Mouse (Mus musculus) megakaryocyte, adult 5-6 weeks (primary cell): ENCODE results near the gene Dmrt3. TPM values are rescaled to one million over a fixed set of nuclear protein-coding genes. Genes with fewer than 3 reads are reported as not detected.

ENCODE experiments used
- ATAC-seq: 2 replicates; pipeline ENCODE4 v1.8.0; 2016; ENCODE audit warnings: mild to moderate bottlenecking, inconsistent platforms; ENCODE audit not compliant: poor library complexity, severe bottlenecking
- total RNA-seq, 2 experiments: library from RNA; stranded (forward) in 1 of 2; stranded (reverse) in 1 of 2; fragments of 153-499, 151-499 nt in 1 of 2; fragments of 221-1000, 200-1000 nt in 1 of 2; gene quantifications; 2 replicates each; pipeline versions ENCODE4 v1.2.3 to v1.2.4; 2015 to 2017

Dmrt3 gene
- total RNA-seq, 2 experiments from 2014 or later: not detected

DNA sequence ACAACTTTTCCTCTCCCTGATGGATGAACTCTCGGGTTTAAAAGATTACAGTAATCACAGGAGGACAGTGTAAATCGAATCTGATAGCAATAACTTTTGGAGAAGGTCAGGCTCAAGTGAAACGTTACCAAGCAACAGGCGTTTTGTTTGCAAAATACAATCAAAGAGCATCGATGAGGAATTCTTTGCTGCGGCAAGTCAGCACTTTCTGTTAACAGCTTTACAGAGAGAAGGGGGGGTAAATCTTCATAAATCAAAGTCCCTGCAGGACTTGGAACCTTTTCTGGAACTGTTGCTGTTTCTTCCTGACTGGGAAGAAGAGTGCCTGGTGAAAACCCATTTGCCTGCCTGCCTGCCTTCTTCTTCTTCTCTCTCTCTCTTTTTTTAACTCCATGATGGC, 5.8 kb downstream of the Dmrt3 start:
- no peak for ATAC-seq

GRCm38 (mm10) chr19:25622291-25623251, 12.5 kb downstream of the Dmrt3 start:
- peak; percentile 90 for ATAC-seq

DNA sequence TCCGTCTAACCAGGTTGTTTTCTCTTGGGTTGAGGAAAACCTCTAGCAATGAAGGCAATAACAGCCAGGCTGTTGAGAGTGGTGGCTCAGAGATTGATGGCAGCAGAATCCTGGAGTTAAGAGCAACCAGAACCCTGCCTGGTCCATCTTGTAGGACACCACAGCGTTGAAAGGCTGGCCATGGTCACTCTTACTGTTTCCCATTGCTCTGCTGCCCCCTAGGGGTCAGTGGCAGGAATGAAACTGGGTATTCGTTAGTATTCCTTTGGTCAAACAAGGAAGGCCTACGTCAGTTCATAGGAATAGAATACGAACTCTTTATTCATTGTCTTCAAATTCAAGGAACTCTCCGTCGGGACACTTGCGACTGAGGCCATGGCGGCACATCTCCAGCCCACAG, 18.4 kb downstream of the Dmrt3 start:
- peak; percentile 60 for ATAC-seq

DNA sequence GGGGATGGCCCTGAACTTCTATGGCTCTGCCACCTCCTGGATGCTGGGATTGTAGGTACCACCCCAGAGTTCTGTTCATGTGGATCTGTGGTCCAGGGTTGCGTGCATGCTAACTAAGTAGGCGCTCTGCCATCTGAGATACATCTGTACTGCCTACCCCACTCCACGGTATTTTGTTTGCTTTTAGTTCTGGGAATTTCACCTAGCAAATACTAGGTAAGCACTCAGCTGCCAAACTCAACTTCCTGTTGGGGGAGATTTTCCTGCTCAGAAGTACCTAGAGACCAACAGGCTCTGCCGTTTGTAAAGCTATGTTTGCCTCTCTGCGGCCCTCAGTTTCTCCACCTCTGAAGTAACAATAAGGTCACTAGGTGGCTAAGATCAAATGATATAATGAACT, 25.0 kb downstream of the Dmrt3 start:
- no peak for ATAC-seq

DNA sequence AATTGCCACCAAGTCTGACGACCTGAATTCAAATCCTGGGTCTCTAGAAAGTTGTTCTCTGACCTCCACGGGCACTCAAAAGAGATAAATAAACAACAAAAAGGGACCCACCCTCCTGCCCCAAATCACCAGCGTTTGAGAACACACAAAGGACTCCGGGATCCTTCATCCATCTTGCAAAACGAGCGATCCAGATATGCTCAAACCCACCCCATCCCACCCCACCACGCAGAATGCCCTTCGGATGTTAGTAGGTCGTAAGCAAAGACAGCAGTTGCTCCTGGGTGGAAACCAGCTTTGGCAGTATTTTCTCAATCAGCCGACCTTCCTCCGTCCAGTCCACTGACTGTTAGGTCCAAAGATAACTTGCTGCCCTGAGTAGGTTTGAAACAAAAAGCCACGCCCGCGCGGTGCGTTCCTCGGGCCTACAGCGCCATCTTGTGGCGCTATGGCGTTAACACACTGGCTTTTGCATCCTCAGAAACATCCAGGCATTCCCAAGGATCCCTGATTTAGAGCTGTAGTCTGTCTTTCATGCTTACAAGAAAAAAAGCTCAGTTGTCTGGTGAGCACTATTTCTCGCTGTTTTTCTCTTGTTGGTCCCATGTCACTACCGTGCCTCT, 25.6 kb downstream of the Dmrt3 start:
- no peak for ATAC-seq

- ATAC-seq: no peak
These were observed 28.8 kb downstream of the Dmrt3 start for GRCm38 (mm10) chr19:25638766-25639361.

DNA sequence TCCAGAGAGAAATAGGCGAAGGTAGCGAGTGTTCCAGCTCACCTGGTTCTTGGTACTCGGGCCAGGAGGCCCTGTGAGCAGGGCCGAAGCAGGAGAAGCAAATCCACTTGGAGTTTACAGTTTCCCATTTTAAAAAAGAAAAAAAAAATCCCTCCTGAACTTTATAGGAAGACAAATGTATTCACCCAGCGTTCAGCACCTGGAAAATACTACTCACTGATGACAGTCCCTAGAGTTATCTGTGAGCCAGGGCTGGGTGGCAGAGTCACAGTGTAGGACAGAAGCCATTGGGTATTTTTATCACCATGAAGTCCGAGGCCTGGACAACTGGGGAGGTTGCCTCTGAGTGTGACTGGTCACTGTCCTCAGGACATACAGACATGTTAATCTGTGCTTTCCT, 31.7 kb downstream of the Dmrt3 start:
- no peak for ATAC-seq

DNA sequence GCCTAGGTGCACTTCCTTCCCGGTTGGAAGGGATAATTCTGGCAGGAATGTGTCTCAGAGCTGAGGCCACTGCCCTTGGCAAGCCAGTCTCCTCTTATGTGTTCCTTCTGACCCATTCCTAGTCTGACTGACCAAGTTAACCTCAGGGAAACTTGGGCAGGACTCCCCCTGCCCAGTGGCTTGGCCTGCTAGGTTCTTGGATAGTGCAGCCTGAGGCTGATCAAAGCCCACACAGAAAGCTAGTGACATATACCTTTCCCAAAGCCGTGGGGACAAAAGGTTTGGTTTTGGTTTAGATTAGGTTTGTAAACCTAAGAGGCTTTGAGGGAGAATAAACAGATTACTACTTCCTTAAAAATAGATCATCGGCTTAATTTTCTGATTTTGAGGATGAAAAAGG, 37.0 kb downstream of the Dmrt3 start:
- ATAC-seq: no peak

DNA sequence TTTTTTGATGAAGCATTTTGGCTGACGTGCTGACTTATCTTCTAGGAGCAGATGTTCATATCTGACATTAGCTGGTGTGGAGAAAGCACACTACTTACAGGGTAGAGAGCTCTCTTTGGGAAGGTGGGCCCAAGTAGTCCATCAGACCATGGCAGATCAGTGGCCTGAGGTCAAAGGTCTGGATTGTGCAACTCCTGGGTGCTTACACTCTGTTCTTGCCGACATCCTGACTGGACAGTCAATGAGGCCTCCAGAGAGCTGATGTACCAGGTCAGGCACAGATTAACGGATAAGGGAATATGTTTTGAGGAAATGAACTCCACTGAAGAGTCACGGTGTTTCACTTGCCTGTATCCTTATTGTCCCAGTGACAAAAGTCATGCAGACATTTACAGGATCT, 38.6 kb downstream of the Dmrt3 start:
- no peak for ATAC-seq

DNA sequence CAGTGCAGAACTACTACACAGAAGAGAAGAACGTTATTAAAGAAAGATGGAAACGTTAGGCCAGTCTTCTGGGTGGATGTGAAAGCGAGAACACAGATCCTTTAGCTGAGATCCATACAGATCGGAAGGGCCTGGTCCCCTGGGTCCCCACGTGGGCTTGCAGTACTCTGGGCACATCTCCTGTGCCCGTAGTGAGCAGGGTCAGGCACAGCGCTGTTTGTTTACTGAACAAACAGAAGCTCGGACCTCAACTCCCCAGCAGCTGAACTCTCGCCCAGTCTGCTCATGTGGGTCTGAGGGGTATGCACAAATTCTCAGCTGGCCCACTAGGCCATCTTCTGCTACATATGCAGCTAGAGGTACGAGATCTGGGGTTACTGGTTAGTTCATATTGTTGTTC, 40.4 kb downstream of the Dmrt3 start:
- ATAC-seq: no peak

DNA sequence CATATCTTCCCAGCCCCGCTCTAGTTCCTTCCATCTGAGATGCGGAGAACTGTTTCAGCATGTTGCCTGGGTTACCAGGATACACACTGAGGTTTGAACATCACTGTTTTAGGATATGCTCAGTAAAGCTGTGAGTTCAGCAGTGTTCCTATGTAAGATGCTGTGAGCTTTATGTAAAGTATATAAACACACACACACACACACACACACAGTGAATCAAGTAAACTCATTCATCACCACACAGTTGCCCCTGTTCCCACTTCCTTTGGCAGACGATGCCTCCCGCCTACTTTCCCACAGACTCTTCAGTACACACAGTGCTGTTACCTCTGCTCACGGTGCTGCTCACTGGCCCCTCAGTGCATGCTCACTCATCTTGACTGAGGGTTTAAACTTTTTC, 42.5 kb downstream of the Dmrt3 start:
- no peak for ATAC-seq

GRCm38 (mm10) chr19:25654034-25654749, 44.1 kb downstream of the Dmrt3 start:
- no peak for ATAC-seq

- no peak for ATAC-seq
These were observed 55.6 kb downstream of the Dmrt3 start for GRCm38 (mm10) chr19:25665486-25666339.

GRCm38 (mm10) chr19:25667836-25668235, 57.7 kb downstream of the Dmrt3 start:
- no peak for ATAC-seq

- ATAC-seq: no peak
These were observed 59.6 kb downstream of the Dmrt3 start for GRCm38 (mm10) chr19:25669593-25670248.

- no peak for ATAC-seq
These were observed 60.6 kb downstream of the Dmrt3 start for GRCm38 (mm10) chr19:25670571-25671285.

GRCm38 (mm10) chr19:25671681-25672080, 61.6 kb downstream of the Dmrt3 start:
- ATAC-seq: no peak

DNA sequence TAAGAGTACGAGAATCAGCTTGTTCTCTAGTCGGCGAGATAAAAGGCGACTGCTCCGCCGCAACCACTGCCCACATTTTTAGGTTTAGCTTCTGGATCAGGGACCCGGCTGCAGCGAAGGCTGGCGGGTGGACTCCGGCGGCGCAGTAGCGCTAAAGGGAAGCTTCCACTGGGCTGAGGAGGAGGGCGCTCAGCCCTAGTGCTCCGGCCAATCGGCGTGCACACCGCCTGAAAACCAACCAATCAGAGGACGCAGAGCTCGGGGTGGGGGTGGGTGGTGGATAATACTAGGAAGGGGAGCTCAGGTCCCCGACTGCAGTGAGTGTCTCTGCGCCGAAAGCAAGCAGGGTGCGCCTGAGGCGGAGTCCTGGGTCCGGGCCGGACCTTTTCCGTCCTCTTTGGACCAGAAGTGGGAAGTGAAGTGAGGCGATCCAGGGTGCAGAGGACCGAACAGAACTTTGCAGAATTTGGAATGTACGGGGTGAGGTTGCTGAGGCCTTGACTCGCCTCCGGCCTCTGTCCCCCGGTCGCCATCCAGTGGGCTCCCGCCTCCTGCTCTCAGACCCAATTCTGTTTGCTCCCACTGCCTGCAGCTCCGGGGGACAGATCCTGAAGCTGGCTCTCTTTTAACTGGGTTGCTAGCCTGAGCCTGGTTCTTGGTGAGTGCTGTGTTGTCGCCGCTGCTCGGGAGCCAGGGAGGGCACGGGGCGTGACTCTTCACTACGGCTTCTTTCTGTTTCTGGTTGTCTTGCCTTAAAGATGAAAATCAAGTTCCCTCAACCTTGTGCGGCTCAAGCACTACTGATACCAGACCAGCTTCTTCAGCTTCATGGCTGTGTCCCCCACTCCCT, 62.2 kb downstream of the Dmrt3 start, which contains the start of gene Dmrt2:
Dmrt2 (plus strand) TSS at position 311 of the 850 bp plus-strand sequence.
- ATAC-seq: peak; percentile 52
